Mouse (Mus musculus) CH12.LX (cell line): Measurements from ENCODE around the gene Cldn10. TPM values are rescaled to one million over a fixed set of nuclear protein-coding genes. Genes with fewer than 3 reads are reported as not detected.

Experiments used
- DNase-seq: peaks from one replicate; pipeline ENCODE4 v3.0.0-alpha.2; 2013; ENCODE audit errors: extremely low read depth
- H3K27ac ChIP-seq: 2 replicates; pipeline ENCODE4 v1.5.1; 2012; ENCODE audit warnings: low read depth, mild to moderate bottlenecking, control low read depth, moderate library complexity; ENCODE audit not compliant: insufficient read depth
- H3K27me3 ChIP-seq: replicated peaks from 2 replicates; pipeline ENCODE3; 2012; ENCODE audit warnings: inconsistent platforms
- H3K36me3 ChIP-seq, 2 experiments: replicated peaks in 1 of 2; 2 replicates each; pipeline versions ENCODE3 to v1.6.1; 2012; ENCODE audit warnings: inconsistent platforms in 1 of 2, low read length in 1 of 2, mild to moderate bottlenecking in 1 of 2, mixed read lengths in 1 of 2, moderate library complexity in 1 of 2; ENCODE audit not compliant: control insufficient read depth in 1 of 2, insufficient read depth in 1 of 2
- H3K4me1 ChIP-seq, 2 experiments: 2 replicates each; pipeline ENCODE4 v1.6.1; 2012; ENCODE audit warnings: inconsistent platforms in 1 of 2, moderate library complexity in 1 of 2; ENCODE audit not compliant: insufficient read depth in 2 of 2, control insufficient read depth in 1 of 2
- H3K4me2 ChIP-seq: 2 replicates; pipeline ENCODE4 v1.6.1; 2012; ENCODE audit warnings: low read depth, mild to moderate bottlenecking, control low read depth; ENCODE audit not compliant: poor library complexity, insufficient read depth, severe bottlenecking
- H3K4me3 ChIP-seq, 3 experiments: fragments of 150-350 bp in 1 of 3; sonication (generic) in 1 of 3; replicated peaks in 1 of 3; 2 replicates each; pipeline versions ENCODE3 to v1.5.1; 2011 to 2012; ENCODE audit warnings: low read depth in 2 of 3, low read length in 2 of 3, mild to moderate bottlenecking in 2 of 3, moderate library complexity in 2 of 3, control low read depth in 1 of 3, improper control_type of control experiment in 1 of 3, inconsistent platforms in 1 of 3, mixed read lengths in 1 of 3; ENCODE audit not compliant: poor library complexity in 1 of 3
- H3K79me2 ChIP-seq: replicated peaks from 2 replicates; pipeline ENCODE4 v1.6.1; 2012; ENCODE audit warnings: mild to moderate bottlenecking, moderate library complexity; ENCODE audit not compliant: control insufficient read depth, poor library complexity, insufficient read depth, severe bottlenecking; ENCODE audit errors: extremely low read depth
- H3K9ac ChIP-seq: 2 replicates; pipeline ENCODE4 v1.6.1; 2012; ENCODE audit warnings: low read depth, mild to moderate bottlenecking, control low read depth, moderate library complexity; ENCODE audit not compliant: insufficient read depth
- H3K9me3 ChIP-seq: replicated peaks from 2 replicates; pipeline ENCODE3; 2012; ENCODE audit warnings: low read length, inconsistent platforms, mixed read lengths
- BHLHE40 ChIP-seq: IDR thresholded peaks from 2 replicates; pipeline ENCODE4 v1.6.1; 2011; ENCODE audit warnings: mild to moderate bottlenecking, low read depth, low read length, improper control_type of control experiment
- CHD2 ChIP-seq: IDR thresholded peaks from 2 replicates; pipeline ENCODE4 v1.6.1; 2011; ENCODE audit warnings: low read length, improper control_type of control experiment
- E2F4 ChIP-seq: IDR thresholded peaks from 2 replicates; pipeline ENCODE4 v1.6.1; 2011; ENCODE audit warnings: low read depth, low read length, improper control_type of control experiment; ENCODE audit not compliant: insufficient replicate concordance
- ELF1 ChIP-seq: IDR thresholded peaks from 2 replicates; pipeline ENCODE4 v1.6.1; 2014; ENCODE audit warnings: low read depth, mild to moderate bottlenecking, inconsistent platforms, low read length, improper control_type of control experiment
- EP300 ChIP-seq: IDR thresholded peaks from 2 replicates; pipeline ENCODE4 v1.6.1; 2011; ENCODE audit warnings: low read length, improper control_type of control experiment
- GABPA ChIP-seq: IDR thresholded peaks from 2 replicates; pipeline ENCODE4 v1.6.1; 2012; ENCODE audit warnings: low read depth, low read length, improper control_type of control experiment, inconsistent platforms; ENCODE audit not compliant: insufficient replicate concordance
- HCFC1 ChIP-seq: IDR thresholded peaks from 2 replicates; pipeline ENCODE4 v1.6.1; 2012; ENCODE audit warnings: low read depth, mild to moderate bottlenecking, inconsistent platforms, low read length, improper control_type of control experiment
- IRF4 ChIP-seq: IDR thresholded peaks from 2 replicates; pipeline ENCODE4 v1.6.1; 2014; ENCODE audit warnings: low read depth, mild to moderate bottlenecking, inconsistent platforms, low read length, improper control_type of control experiment
- JUN ChIP-seq: IDR thresholded peaks from 2 replicates; pipeline ENCODE4 v1.6.1; 2011; ENCODE audit warnings: low read depth, mild to moderate bottlenecking, low read length, improper control_type of control experiment, moderate library complexity; ENCODE audit not compliant: insufficient read depth
- JUND ChIP-seq: conservative IDR thresholded peaks from 2 replicates; pipeline ENCODE4 v1.6.1; 2011; ENCODE audit warnings: low read depth, low read length, improper control_type of control experiment
- MAX ChIP-seq: IDR thresholded peaks from 2 replicates; pipeline ENCODE4 v1.6.1; 2011; ENCODE audit warnings: low read length, improper control_type of control experiment
- MAZ ChIP-seq: IDR thresholded peaks from 2 replicates; pipeline ENCODE4 v1.6.1; 2012; ENCODE audit warnings: low read depth, mild to moderate bottlenecking, inconsistent platforms, low read length, improper control_type of control experiment, moderate library complexity
- MEF2A ChIP-seq: IDR thresholded peaks from 2 replicates; pipeline ENCODE4 v1.6.1; 2014; ENCODE audit warnings: low read depth, mild to moderate bottlenecking, inconsistent platforms, low read length, improper control_type of control experiment, borderline replicate concordance
- MXI1 ChIP-seq: IDR thresholded peaks from 2 replicates; pipeline ENCODE4 v1.6.1; 2011; ENCODE audit warnings: mild to moderate bottlenecking, low read depth, low read length, improper control_type of control experiment
- NELFE ChIP-seq: IDR thresholded peaks from 2 replicates; pipeline ENCODE4 v1.6.1; 2011; ENCODE audit warnings: low read depth, low read length, improper control_type of control experiment
- NRF1 ChIP-seq: IDR thresholded peaks from 2 replicates; pipeline ENCODE4 v1.6.1; 2014; ENCODE audit warnings: low read depth, mild to moderate bottlenecking, inconsistent platforms, low read length, improper control_type of control experiment, moderate library complexity
- PAX5 ChIP-seq: IDR thresholded peaks from 2 replicates; pipeline ENCODE4 v1.6.1; 2012; ENCODE audit warnings: low read length, inconsistent platforms, mixed read lengths
- POLR2A ChIP-seq: IDR thresholded peaks from 2 replicates; pipeline ENCODE4 v1.6.1; 2011; ENCODE audit warnings: low read depth, mild to moderate bottlenecking, improper control_type of control experiment, low read length
- RAD21 ChIP-seq: IDR thresholded peaks from 2 replicates; pipeline ENCODE4 v1.6.1; 2011; ENCODE audit warnings: low read depth, mild to moderate bottlenecking, low read length, improper control_type of control experiment, moderate library complexity
- SIN3A ChIP-seq: IDR thresholded peaks from 2 replicates; pipeline ENCODE4 v1.6.1; 2012; ENCODE audit warnings: low read length, improper control_type of control experiment, inconsistent platforms
- SMC3 ChIP-seq: IDR thresholded peaks from 2 replicates; pipeline ENCODE4 v1.6.1; 2011; ENCODE audit warnings: low read depth, low read length, improper control_type of control experiment
- TBP ChIP-seq: conservative IDR thresholded peaks from 2 replicates; pipeline ENCODE4 v1.6.1; 2011; ENCODE audit warnings: low read depth, low read length, improper control_type of control experiment
- TCF12 ChIP-seq: IDR thresholded peaks from 2 replicates; pipeline ENCODE4 v1.6.1; 2014; ENCODE audit warnings: low read depth, mild to moderate bottlenecking, inconsistent platforms, low read length, improper control_type of control experiment
- USF1 ChIP-seq: IDR thresholded peaks from 2 replicates; pipeline ENCODE4 v1.6.1; 2014; ENCODE audit warnings: low read depth, mild to moderate bottlenecking, inconsistent platforms, low read length, improper control_type of control experiment
- USF2 ChIP-seq: conservative IDR thresholded peaks from 2 replicates; pipeline ENCODE4 v1.6.1; 2011; ENCODE audit warnings: low read depth, low read length, improper control_type of control experiment
- ZC3H11A ChIP-seq: IDR thresholded peaks from 2 replicates; pipeline ENCODE4 v1.6.1; 2012; ENCODE audit warnings: low read depth, mild to moderate bottlenecking, inconsistent platforms, low read length, improper control_type of control experiment
- ZKSCAN1 ChIP-seq: IDR thresholded peaks from 2 replicates; pipeline ENCODE4 v1.6.1; 2012; ENCODE audit warnings: low read depth, inconsistent platforms, low read length, improper control_type of control experiment, borderline replicate concordance
- ZMIZ1 ChIP-seq: IDR thresholded peaks from 2 replicates; pipeline ENCODE4 v1.6.1; 2012; ENCODE audit warnings: low read depth, mild to moderate bottlenecking, inconsistent platforms, low read length, improper control_type of control experiment
- ZNF384 ChIP-seq: IDR thresholded peaks from 2 replicates; pipeline ENCODE4 v1.6.1; 2012; ENCODE audit warnings: low read depth, low read length, improper control_type of control experiment, inconsistent platforms
- dilution Hi-C: fragments of 300-500 bp; cut with MboI; formaldehyde crosslinking; loops from 2 replicates; pipeline ENCODE4 v1.14.3; 2020; ENCODE audit warnings: low sequenced_read_pairs; ENCODE audit not compliant: extremely low pct_unique_long_range_greater_than_20kb, extremely low pct_ligation_motif_present
- in situ Hi-C: fragments of 300-500 bp; cut with MboI; formaldehyde crosslinking; loops from 3 replicates; pipeline ENCODE4 v1.14.3; 2019; ENCODE audit warnings: low sequenced_read_pairs, low pct_ligation_motif_present, low pct_unique_long_range_greater_than_20kb, mixed read lengths
- polyA plus RNA-seq: library from polyadenylated mRNA; unstranded; fragments of >175 nt; gene quantifications from 2 replicates; pipeline ENCODE4 v1.2.1, GENCODE M21; 2012; ENCODE audit warnings: low read depth; ENCODE audit not compliant: insufficient read length
- total RNA-seq, 2 experiments: library from RNA; depleted of rRNA; stranded (reverse); fragments of 300-350 nt in 1 of 2; fragments of >200 nt in 1 of 2; gene quantifications; 2 replicates each; pipeline ENCODE4 v1.2.3; 2012 to 2014

The Cldn10 gene
- total and polyA plus RNA-seq, 3 experiments, result not detected

DNA sequence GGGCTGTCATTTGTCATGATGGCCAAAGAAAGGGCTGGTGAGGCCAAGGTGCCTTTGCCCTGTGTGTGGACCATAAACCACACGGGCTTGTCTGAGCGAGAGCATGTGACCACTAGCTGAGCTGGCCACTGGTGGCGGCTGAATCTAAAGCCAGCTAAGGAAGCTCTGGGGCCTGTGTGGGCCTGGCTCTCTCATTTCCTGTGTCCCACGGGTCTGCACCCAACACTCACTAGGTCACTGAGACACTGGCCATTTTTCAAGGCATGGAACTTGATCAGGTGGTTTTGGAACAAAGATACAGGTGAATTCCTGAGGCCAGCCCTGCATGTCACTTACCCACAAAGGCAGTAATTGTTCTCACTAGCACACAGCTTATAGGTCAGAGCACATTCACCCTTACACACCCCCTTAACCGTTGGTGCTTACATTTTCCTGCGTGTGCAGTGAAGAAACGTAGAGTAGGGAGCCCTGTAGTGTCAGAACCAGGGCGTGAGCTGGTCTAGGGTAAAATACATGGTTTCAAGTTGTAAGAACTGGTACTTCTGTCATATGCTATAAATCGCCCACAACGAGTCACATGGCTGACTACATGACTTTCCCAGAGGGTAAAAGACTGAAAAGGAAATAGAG is 87.2 kb downstream of the Cldn10 start:
- H3K27me3 ChIP-seq, result no peaks in the 10 kb centered on the region
- H3K4me1 ChIP-seq, result peaks cover 0 to 7% of the 10 kb centered on the region in 2 experiments; a peak in 2 of 4 replicates
- H3K9ac ChIP-seq, result no peak overlapping the region
- DNase-seq, result no peak
- in situ Hi-C loops, result no loop called here
- H3K27ac ChIP-seq, result no peak overlapping the region
- no peaks in the 10 kb centered on the region for H3K79me2 ChIP-seq
- no peak overlapping the region for H3K4me3 ChIP-seq
- TF ChIP-seq GABPA, result no peak
- no peak for TF ChIP-seq ZMIZ1
- no peak for TF ChIP-seq MAZ
- no peak for TF ChIP-seq MAX
- TF ChIP-seq NRF1, result no peak
- TF ChIP-seq JUND, result no peak
- TF ChIP-seq ZNF384, result no peak
- no peak for TF ChIP-seq ZKSCAN1
- no peak for TF ChIP-seq TBP
- no peak for TF ChIP-seq EP300
- TF ChIP-seq BHLHE40, result no peak
- TF ChIP-seq RAD21, result no peak
- TF ChIP-seq PAX5, result no peak
- no peak for TF ChIP-seq POLR2A
- TF ChIP-seq JUN, result no peak
- TF ChIP-seq E2F4, result no peak
- no peak for TF ChIP-seq ELF1
- TF ChIP-seq CHD2, result no peak
- no peak for TF ChIP-seq USF2
- dilution Hi-C loops, result no loop called here
- H3K36me3 ChIP-seq, result no peaks in the 10 kb centered on the region
- no peaks in the 10 kb centered on the region for H3K9me3 ChIP-seq
- H3K4me2 ChIP-seq, result no peak overlapping the region

DNA sequence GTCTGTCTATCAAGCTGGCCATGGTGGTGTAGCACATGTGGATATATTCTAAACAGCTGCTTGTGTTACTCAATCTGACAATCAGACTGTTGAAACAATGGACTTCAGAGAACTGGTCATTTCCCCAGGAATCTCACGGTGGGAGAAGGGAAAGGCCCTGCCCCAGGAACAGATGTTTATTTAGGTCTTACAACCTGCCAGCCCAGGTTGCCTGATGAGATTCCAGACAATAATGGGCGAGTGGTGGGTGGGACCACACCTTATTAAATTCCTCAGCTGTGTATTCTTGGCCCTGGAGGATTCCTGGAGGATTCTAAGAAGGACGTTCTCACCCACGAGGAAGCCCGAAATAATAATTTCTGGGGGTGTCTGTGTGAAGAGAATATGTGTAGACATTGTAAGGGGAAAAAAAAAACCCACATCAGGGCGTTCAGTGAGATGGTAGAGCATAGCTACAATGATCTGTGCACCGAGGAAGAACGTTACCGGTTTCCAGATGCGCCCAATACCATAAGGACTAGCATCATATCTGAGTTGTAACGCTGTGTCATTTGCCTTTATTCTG is 90.7 kb downstream of the Cldn10 start:
- H3K79me2 ChIP-seq, result no peaks in the 10 kb centered on the region
- H3K27me3 ChIP-seq, result peaks cover 2% of the 10 kb centered on the region
- in situ Hi-C loops (no loop called here), dilution Hi-C loops (no loop called here)
- no peak overlapping the region for H3K4me2 ChIP-seq
- no peak for DNase-seq
- H3K4me3 ChIP-seq, result no peak overlapping the region
- peaks cover 0 to 7% of the 10 kb centered on the region in 2 experiments; a peak in 2 of 4 replicates for H3K4me1 ChIP-seq
- no peak overlapping the region for H3K9ac ChIP-seq
- no peaks in the 10 kb centered on the region for H3K9me3 ChIP-seq
- H3K27ac ChIP-seq, result no peak overlapping the region
- TF ChIP-seq IRF4 (no peak), SMC3 (no peak), MEF2A (no peak), NELFE (no peak), MAZ (no peak), MXI1 (no peak), TCF12 (no peak), HCFC1 (no peak), POLR2A (no peak), USF1 (no peak), CHD2 (no peak), ZC3H11A (no peak), SIN3A (no peak)
- TF ChIP-seq, all 38 proteins: peak for 0
- no peaks in the 10 kb centered on the region for H3K36me3 ChIP-seq
